Mouse (Mus musculus): Measurements from ENCODE around the gene Gucy2c. TPM values are rescaled to one million over a fixed set of nuclear protein-coding genes. Genes with fewer than 3 reads are reported as not detected.

Gene Gucy2c
- polyA plus RNA-seq (2012; rRNA removed), result 0.10 and 0.13 TPM in 2 replicates

DNA sequence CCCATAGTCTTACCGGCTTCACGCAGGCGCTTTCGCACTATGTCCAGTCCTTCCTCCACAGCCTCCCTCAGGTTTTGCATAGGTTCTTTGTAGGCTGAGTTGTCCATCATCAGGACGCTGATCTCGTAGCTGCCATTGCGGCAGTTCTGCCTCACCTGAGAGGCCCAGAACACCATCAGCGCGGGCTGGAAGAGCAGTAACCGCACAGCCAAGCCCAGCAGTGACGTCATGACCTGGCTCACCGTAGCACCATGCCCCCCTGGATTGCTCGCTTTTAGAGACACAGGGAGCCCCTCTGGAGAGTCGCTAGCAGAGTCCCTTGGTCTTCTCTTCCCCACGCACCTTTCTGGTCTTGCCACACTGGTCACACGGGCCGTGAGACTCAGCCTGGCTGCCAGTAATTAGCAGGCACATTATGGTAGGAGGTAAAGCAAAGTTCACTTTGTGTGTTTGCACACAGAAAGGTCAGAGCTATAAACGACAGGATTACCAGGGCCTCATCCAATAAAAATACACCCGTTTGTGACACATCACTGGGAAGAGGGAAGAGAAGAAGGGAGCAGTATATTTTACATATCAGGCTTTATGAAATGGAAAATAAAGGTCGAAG lies at the start of gene Gucy2c:
Gene Gucy2c (minus strand): TSS at position 389 of the 610 bp plus-strand sequence.
- DNase-seq (ENCODE audit: extremely low spot score in 1 of 2, low spot score in 1 of 2), result no peak

DNA sequence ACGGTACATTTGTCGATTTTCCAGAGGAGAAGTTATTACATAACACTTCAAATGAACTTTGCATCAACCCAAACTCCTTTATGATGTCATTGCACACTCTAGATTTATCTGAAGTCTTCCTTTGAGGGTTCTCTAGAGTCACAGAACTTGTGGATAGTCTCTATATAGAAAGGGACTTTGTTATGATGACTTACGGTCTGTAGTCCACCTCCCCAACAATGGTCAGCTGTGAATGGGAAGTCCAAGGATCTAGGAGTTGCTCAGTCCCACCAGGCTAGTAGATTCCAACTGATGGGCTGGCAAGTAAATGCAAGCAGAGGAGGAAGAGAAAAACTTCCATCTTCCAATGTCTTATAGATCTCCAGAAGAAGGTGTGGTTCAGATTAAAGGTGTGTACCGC lies 47.1 kb upstream of the Gucy2c start:
- DNase-seq (ENCODE audit: extremely low spot score in 1 of 2, low spot score in 1 of 2), result no peak

DNA sequence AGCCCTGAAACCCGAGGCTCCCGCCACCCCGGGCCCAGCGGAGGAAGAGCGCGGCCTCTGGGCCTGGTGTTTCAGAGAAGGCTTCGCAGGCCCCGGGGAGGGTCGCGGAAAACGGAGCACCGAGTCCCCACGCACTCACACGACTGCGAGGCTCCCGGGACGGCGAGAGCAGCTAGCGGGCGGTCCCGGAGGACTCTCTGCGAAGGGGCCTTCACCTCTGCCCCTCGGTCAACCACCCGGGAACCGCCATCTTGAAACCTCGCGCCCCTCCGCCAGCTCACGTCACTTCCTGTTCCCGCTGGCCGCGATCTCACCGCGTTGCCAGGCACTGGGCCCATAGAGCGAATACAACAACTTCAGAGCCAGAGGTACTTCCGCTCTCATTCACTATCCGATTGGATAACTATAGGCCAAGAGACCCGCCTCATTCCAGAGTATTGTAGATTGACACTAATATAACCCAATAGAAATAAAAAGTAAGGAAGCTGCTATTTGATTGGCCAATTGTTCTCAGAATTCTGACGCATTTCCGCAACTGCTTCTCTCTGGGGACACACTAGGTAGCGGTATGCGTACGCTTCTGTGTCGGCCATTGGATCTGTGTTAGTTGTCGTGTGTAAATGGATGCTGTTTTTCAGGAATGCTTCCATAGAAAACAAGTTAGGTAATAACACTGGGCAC lies 46.5 kb upstream of the Gucy2c start, which contains the start of gene Wbp11:
Gene Wbp11 (minus strand): TSS at position 353 of the 681 bp plus-strand sequence.
- DNase-seq (ENCODE audit: extremely low spot score in 1 of 2, low spot score in 1 of 2), result peak; percentile 97 to 98

DNA sequence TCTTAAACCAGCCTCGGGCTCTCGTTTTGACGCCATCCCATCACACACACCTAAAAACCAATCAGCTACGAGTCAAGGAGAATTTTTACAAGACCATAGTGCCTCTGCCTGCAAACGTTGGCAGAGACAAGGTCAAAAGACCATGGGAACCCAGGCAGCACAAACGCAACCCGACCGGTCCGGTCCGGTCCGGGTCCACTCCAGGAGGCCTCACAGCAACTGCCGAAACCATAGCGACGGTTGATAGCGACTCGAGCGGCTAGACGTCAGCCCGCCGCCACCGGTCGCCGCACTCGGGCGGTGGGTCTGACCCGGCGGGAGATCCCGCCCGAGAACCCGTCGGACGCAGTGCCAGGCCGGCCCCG lies 45.9 kb upstream of the Gucy2c start, which contains the start of gene BC049715:
Gene BC049715 (plus strand): TSS at position 111 of the 365 bp plus-strand sequence.
- DNase-seq (ENCODE audit: extremely low spot score in 1 of 2, low spot score in 1 of 2), result no peak

DNA sequence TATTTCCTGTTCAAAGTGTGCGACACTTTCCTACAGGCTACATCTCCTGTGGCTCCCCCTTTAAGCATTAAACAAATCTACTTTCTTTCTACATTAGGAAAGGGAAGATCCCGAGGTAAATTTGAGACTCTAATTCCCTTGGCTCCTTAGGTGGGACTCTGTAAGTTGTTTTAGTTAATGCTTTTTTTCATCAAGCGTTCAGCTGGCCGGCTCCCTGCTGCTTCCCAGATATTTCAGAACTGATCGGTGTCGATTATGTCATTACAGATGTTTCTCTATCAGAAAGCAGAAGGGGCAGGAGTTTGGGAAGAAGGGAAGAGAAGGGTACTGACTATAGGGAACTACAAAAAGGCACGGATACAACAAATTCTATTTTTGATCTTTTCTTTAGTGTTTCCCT lies 45.6 kb upstream of the Gucy2c start:
- DNase-seq (ENCODE audit: extremely low spot score in 1 of 2, low spot score in 1 of 2), result no peak

DNA sequence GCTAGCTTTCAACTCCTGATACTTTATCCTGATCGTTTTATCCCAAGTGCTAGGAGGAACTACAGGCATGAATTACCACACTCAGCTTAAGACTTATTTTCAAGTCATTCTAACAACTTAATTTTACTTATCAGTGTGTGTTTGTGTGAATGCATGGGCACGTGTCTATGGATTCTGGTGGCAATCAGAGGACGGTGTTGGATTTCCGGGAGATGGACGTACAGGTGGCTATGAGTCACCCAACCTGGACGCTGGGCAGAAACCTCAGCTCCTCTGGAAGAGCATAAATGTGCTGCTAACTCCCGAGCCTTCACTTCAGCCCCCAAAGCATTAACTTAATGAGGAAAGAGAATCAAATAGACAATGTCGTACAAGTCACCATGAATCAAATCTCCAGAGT lies 43.4 kb upstream of the Gucy2c start:
- no peak for DNase-seq (ENCODE audit: extremely low spot score in 1 of 2, low spot score in 1 of 2)

DNA sequence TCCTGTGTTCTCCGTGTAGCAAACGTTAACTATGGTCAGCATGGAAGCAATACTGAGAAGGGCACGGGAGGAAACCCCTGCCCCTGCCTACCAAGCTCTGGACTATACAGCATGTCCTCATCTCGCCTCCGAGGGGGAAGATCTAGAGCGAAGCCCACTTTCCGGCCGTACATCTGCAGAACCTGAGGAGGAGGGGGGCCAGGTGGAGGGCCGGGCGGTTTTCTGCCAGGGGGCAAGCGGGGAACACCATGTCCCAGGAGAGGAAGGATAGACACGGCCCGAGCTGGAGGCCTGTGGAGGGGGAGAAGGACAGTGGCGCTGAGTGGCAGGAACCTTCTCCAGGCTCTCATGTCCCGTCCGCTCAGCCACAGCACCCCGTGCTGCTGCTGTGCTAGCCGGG lies 39.5 kb upstream of the Gucy2c start:
- no peak for DNase-seq (ENCODE audit: extremely low spot score in 1 of 2, low spot score in 1 of 2)

DNA sequence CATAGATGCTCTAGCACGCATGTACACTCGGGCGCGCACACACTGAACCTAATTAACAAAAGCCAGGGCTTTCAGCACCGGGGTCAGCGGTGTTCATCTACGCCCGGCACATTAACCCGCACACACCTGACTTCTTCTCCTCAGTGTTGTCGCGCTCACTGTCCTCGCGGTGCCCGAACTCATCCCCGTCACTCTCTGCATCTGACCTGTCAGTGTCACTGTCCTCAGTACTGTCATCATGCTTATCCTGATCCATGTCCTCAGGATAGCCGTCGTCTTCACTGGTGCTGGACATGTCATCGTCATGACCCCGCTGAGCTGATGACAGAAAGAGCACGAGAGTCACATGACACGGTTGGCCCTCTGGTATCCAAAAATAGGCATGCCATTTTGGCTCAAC lies 38.8 kb upstream of the Gucy2c start:
- DNase-seq (ENCODE audit: extremely low spot score in 1 of 2, low spot score in 1 of 2), result no peak

DNA sequence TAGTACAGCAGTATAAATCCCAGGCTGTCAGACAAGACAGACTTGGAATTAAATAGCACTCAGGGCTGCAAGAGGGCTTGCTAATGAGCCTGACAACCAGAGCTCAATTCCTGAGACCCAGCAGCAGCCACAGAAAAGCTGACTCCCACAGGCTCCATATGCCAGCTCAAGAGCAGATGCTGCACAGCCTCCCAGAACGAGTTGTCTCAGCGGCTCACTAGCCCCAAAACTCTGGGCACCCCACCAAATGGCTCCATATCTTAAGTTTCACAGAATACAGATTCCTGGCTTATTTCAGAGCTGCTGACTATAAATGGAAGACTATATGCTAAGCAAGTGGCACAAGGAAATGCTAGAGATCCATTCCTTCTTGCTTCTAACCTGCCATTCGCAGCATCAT lies 36.0 kb upstream of the Gucy2c start:
- DNase-seq (ENCODE audit: extremely low spot score in 1 of 2, low spot score in 1 of 2), result peak; percentile 91

DNA sequence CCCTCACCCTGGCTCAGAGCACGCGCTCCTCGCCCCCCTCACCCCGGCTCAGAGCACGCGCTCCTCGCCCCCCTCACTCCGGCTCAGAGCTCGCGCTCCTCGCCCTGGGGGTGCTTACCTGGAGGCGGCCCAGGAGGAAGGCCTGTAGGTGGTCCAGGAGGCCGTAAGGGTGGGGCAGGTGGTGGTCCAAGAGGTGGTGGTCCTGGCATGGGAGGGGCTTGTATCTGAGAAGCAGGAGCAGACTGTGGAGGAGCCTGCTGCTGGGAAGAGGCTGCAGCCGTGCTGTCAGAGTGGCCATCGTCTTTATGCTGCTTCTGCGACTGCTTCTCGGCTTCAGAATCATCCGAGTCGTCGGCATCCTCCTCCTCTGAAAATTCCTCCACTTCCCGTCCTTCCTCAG lies 35.3 kb upstream of the Gucy2c start:
- DNase-seq (ENCODE audit: extremely low spot score in 1 of 2, low spot score in 1 of 2), result no peak

DNA sequence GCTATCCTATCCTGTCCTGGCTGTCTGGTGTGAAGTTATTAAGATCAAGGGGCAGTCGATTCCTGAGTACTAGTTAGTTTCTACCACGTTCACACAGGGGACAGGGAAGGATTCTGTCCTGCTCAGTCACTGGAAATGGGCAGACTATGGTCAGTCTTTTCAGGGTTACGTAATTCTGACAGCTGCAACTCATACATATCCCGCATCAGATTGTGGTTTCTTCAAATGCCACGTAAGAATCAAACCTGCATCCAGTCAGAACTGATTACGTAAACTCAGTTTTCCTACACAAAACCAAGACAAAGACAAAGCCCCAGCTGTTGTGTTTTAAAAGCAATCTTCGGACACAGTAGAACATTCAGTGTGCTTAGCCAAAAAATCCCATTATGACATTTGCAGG lies 33.8 kb upstream of the Gucy2c start:
- no peak for DNase-seq (ENCODE audit: extremely low spot score in 1 of 2, low spot score in 1 of 2)

DNA sequence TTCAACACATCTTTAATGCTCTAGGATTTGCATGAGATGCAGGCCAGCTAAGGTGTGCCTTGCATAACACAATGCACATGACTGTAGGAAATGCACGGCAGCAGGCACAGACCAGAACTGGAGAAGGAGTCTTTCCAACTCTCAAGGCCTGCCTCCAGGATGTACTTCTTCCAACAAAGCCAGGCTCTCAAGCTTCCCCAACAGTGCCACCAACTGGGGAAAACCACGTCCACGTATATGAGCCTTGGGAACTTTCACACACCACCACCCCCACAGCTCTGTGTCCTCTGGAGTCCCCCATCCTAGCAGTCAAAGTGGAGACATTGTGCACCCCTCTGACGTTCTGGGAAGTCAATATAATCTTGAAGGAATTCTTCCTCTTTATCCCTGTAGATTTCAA lies 31.6 kb upstream of the Gucy2c start:
- peak in 1 of 2 experiments; percentile 54 for DNase-seq (ENCODE audit: extremely low spot score in 1 of 2, low spot score in 1 of 2)

DNA sequence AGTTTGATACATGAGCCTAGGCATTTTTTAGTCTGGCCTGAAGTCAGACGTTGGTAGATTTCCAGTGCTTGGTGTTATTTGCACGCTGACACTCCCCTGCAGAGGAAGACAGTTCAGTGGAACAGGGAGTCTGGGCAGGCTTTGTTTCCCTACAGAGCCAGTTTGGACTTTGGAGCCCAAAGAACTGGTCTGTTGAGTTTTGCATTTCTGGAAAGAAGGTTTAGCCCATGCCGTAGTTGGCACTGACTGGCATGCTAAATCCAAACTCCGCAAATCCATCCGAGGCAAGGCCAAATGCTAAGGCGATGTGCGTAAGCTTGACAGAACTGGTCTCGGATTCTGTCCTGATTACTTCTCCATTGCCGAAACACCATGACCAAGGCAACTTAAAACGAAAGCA lies 29.6 kb upstream of the Gucy2c start:
- DNase-seq (ENCODE audit: extremely low spot score in 1 of 2, low spot score in 1 of 2), result no peak

DNA sequence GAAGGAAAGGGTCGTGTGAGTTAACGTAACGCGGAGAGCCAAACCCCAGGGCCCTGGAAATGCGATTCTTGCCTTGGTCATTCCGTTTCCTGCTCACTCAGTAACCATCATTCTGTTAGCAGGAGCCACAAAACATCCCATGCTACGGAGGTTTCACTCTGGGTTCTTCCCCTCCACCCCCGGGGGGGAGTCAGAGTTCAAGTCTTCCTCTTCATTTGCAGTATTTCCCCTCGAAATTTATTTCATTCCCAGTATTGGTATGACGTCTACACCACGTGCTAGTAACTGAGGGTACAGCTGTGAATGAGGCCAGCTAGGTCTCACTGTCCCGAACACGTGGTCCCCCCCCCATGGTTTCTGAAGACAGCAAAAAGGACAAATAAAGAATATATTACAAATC lies 28.1 kb upstream of the Gucy2c start:
- DNase-seq (ENCODE audit: extremely low spot score in 1 of 2, low spot score in 1 of 2), result no peak

DNA sequence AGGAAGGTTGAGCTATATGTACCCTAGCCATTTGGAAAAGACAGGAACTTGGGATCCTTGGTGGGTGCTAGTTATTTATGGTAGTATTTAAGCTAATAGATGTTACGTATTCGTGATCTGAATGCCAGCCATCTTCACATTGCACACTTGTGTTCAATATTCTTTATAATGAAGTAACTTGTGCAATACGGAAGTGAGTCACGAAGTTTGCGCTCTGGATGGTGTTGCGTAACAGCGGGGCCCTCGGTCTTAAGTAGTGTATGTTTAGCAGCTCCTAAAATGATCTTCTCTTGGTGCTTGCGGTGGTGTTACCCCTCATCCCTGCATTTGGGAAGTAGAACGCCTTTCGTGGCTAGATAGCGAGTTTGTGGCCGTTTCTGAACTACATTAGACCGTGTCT lies 27.5 kb upstream of the Gucy2c start:
- DNase-seq (ENCODE audit: extremely low spot score in 1 of 2, low spot score in 1 of 2), result peak in 1 of 2 experiments; percentile 57

DNA sequence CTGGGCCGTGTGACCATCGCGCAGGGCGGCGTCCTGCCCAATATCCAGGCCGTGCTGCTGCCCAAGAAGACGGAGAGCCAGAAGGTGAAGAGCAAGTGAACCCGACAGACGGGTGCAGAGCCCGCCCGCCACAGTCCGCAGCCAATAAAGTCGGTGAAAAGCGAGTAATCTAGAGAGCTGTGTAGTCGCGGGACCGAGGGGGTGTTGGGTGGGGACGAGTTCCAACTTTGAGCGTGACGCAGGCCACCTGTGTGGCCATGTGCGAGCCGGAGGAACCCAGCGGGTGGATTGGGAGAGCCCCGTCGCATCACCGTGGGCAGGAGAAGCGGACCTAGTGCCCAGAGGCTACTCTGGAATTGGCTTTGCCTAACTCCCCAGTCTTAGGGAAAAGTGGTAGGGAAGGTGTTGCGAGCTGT lies 27.1 kb upstream of the Gucy2c start:
- peak in 1 of 2 experiments; percentile 54 for DNase-seq (ENCODE audit: extremely low spot score in 1 of 2, low spot score in 1 of 2)

DNA sequence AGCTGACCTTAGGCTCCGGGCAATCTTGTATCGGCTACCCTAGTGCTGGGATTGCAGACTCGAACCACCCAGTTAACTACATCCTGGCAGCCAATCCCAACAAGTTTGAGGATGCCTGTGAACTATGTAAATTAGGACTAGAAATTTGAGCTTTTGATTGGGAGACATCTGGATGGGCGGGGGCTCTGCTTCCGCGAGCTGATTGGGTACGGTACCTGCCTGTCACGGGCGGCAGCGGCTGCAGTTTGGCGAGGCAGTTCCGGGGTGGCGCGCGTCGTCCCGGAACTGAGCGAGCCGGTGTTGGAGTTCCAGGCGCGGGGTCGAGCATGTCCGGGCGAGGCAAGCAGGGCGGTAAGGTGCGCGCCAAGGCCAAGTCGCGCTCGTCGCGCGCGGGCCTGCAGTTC lies 26.5 kb upstream of the Gucy2c start, which contains the start of gene H2afj:
Gene H2afj (plus strand): TSS at position 231 of the 404 bp plus-strand sequence.
- peak; percentile 96 to 99 for DNase-seq (ENCODE audit: extremely low spot score in 1 of 2, low spot score in 1 of 2)

DNA sequence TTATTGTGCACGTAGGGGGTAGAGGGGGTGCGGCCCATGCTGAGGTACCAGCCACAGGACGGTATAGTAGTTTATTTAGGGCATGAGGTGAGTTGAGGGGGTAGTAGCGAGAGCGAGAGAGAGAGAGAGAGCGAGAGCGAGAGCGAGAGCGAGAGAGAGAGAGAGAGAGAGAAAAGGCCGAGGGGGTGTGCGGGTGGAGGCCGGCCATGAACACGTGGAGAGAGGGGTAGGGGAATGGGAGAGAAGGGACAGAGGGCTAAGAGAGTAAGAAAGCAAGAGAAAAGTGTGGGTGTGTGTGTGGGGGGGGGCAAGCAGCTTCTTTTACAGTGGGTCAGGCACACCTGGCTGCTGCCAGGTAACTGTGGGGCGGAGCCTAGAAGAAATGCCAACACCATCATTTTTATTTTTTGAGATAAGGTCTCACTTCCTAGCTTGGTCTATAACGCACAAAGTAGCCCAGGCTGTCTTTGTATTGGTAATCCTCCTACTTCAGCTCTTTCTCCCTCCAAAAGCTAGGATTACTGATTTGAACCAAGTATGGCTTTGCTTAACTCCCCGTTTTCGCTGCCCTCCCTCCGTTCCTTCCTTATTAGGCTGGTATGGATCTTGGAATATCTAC lies 25.9 kb upstream of the Gucy2c start:
- DNase-seq (ENCODE audit: extremely low spot score in 1 of 2, low spot score in 1 of 2), result no peak

DNA sequence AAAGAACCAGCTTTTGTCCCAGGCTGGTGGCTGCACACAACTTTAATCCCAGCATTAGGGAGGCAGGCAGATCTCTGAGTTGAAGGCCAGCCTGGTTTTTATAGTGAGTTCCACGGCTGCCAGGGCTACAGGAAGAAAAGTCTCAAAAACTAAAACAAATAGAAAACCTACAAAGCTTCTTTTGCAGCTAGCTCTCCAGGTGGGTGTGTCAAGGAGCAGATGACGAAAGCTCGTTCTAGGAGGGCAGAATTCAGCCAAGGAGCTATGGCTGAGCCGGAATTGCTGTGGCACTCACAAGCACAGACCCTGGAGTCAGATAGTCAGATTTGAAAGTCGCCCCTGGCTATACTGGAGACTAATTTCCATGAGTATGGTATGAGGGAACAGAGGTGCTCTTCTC lies 25.3 kb upstream of the Gucy2c start:
- DNase-seq (ENCODE audit: extremely low spot score in 1 of 2, low spot score in 1 of 2), result no peak

DNA sequence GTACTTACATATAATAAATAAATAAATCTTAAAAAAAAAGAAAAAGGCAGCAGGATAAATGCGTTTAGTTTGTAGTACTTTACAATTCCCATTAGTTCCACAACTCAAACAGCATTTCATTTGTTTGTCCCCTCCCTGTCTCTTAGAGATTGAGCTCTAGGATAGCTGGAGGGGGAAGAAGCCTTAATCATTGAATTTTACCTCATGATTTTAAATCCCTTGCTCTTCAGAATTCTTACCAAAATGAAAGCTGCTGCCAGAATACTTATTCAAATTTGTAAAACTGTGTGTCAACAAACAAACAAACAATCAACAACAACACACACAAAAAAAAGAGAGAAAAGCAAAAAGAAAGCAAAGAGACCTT lies 23.8 kb upstream of the Gucy2c start:
- DNase-seq (ENCODE audit: extremely low spot score in 1 of 2, low spot score in 1 of 2), result no peak

DNA sequence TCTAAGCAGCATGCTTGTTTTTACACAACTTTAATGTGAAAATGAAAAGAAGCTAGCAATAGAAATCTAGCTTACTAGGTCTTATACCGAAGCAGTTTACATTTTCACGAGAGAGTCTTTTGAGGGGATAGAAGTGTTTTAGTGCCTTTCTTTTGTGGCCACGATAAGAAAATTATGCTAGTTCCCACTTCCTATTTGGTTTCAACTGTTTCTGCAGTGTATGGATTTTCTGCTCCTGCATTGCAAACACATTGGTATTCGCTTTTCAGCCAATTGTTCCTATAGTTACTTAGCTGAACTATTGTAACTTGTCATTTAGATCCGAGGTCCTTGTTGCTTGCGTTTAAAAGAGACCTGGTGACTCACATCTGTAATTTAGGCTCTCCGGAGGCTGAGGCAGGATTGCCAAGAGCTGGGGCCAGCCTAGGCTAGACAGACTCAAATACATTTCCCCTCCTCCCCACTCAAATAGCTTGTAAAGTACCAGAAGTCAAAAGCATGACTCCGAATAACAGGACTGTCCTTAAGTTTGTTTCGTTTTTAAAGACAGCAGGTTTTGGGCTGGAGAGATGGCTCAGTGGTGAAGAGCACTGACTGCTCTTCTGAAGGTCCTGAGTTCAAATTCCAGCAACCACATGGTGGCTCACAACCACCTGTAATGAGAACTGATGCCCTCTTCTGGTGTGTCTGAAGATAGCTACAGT lies 23.3 kb upstream of the Gucy2c start:
- DNase-seq (ENCODE audit: extremely low spot score in 1 of 2, low spot score in 1 of 2), result no peak
